Mouse (Mus musculus): ENCODE data around the gene Lamtor5. TPM values are rescaled to one million over a fixed set of nuclear protein-coding genes. Genes with fewer than 3 reads are reported as not detected.
A peak's percentile ranks its signal among the peaks of the same experiment; 100 is the strongest.

Gene Lamtor5
- polyA plus RNA-seq, 1 experiment from 2014 or later: 227 TPM

DNA sequence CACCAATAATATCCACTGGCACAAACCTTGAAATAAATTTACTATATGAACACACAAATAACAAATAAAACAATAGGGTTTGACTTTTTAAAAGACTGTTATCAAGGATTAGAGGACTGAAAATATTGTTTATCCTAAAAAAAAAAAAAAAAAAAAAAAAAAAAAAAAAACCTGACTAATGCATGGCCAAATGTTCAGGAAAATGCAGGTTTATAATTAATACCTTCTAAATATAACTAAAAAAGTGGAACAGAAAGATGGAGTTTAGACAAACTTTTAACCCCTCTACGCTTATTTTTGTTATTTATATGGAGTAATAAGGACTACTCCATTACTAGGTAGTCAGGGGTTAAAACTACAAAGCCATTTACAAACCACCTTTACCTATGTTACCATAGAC lies 47.8 kb downstream of the Lamtor5 start:
- Histone ChIP-seq H3K9me3 (no peaks in the 10 kb centered on the region), H3K4me1 (replicated peaks) (peaks cover 69% of the 10 kb centered on the region)

DNA sequence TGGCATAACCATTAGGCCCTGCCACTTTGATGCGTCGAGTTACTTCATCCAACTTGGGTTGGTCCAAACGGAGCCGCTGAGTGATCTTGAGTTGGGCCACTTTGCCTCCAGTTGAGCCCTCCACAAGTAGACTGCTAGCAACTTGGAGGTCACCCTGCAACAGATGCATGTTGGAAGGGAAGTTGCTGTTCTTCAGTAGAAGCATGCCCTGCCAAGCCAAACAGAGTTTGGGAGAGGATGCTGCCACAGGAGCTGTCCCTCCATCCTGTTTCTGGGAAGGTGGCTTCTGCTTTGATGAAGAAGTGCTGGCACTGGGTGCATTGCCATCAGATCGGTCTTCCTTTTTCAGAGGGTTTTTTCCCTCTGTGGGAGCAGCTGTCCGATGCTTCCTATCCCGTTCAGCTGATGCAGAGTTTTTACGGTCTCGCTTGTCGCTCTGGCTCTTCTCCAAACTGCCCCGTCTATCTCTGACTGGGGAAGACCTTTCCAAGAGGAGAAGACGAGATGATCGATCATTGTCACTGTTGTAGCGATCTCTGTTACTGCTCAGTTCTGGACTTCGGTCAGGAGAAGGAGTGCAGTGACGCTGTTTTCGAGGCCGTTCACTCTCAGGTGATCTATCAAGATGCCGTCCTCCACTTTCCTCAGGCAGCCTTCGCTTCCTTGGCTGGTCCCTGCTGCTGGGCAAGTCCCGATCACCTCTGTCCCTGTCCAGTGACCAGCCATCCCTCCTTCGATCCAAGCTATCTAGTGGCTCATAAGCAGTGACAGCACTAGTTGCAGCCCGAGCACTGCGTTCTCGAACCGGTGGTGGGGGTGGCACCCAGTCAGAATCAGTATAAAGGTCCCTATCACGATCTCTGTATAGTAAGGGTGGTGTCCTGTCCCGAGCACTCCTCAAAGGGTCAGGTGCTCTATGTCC lies 52.1 kb downstream of the Lamtor5 start:
- Histone ChIP-seq H3K27ac (replicated peaks) (no peak overlapping the region), H3K9me3 (no peaks in the 10 kb centered on the region), H3K4me2 (peak overlapping the region; percentile 98), H3K27me3 (no peaks in the 10 kb centered on the region), H3K4me3 (peak overlapping the region; percentile 93), H3K4me1 (replicated peaks) (peaks cover 50% of the 10 kb centered on the region), H3K9ac (peak overlapping the region; percentile 87), H3K36me3 (peaks cover 18% of the 10 kb centered on the region)
- ATAC-seq (ENCODE audit: low read depth): no peak
- 72% methylated on average over 28 of the region's 28 CpGs for WGBS

More for the DNA sequence above, 47.8 kb downstream of the Lamtor5 start:
- Histone ChIP-seq H3K4me2 (no peak overlapping the region), H3K4me3 (no peak overlapping the region), H3K27me3 (no peaks in the 10 kb centered on the region), H3K36me3 (peaks cover 33% of the 10 kb centered on the region), H3K9ac (no peak overlapping the region), H3K27ac (replicated peaks) (no peak overlapping the region)
- WGBS: 90% methylated on average over 1 of the region's 1 CpGs
- no peak for ATAC-seq (ENCODE audit: low read depth)

DNA sequence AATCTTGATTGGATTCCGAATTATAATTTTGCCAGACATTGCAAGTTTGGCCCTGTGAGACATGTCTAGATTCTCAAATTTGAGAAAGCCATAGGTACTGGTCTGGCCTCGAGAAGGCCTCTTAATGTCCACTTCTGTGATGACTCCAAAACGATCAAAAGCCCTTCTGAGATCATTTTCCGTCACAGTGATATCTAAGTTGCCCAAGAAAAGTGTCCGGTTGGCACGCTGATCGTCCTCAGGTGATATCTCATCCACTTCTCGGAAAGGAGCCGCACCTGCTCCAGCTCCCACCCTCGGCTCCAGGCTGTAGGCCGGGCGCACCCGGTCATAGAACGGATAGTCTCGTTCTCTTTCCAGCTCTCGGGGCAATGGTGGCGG lies 53.1 kb downstream of the Lamtor5 start:
- Histone ChIP-seq H3K9me3 (no peaks in the 10 kb centered on the region), H3K9ac (peak overlapping the region; percentile 87), H3K4me2 (peak overlapping the region; percentile 98), H3K27me3 (no peaks in the 10 kb centered on the region), H3K4me1 (replicated peaks) (peaks cover 45% of the 10 kb centered on the region), H3K27ac (replicated peaks) (peak overlapping the region; percentile 92), H3K4me3 (peak overlapping the region; percentile 93), H3K36me3 (peaks cover 14% of the 10 kb centered on the region)
- 23% methylated on average over 17 of the region's 17 CpGs for WGBS
- no peak for ATAC-seq (ENCODE audit: low read depth)

DNA sequence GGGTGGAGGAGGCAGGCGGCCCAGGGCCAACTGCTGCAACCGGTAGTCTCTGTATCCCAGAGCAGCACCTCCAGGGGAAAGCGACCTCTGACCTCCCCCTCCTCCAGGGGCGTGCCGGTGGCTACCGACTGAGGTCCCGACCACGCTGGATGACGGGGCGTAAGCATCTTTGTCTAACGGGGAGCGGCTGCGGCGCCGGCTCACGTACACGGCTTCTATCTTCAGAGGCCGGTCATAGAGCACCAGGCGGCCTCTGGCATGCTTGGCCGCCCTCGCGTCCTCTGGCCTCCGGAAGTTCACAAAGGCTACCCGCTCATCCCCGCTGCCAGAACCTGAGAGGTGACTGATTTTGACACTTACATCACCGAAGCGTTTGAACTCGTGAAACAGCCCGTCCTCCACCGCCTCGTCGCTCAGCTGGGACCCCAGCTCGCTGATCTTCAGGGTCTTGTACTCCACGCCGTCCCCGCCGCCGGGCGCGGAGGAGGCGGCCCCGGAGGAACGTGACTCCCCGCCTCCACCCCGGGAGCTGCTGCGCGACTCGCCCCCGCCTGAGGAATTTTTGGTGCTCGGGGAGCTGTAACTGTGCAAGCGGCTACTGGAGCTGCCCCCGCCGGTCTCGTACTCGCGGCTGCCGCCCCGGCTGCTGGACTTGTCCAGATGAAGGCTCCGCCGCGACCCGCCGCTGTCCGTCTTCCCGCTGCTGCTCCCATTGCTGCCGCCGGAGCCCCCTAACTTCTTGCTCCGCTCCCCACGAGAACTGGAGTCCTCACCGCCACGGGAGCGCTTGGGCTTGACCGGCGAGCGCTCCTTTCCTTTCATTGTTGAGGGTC lies 53.7 kb downstream of the Lamtor5 start:
- peak overlapping the region; percentile 87 for H3K9ac ChIP-seq
- H3K4me1 ChIP-seq (replicated peaks): peaks cover 44% of the 10 kb centered on the region
- peak; percentile 9 for ATAC-seq (ENCODE audit: low read depth)
- peak overlapping the region; percentile 92 for H3K27ac ChIP-seq (replicated peaks)
- peak overlapping the region; percentile 98 for H3K4me2 ChIP-seq
- no peaks in the 10 kb centered on the region for H3K9me3 ChIP-seq
- H3K27me3 ChIP-seq: no peaks in the 10 kb centered on the region
- H3K36me3 ChIP-seq: peaks cover 14% of the 10 kb centered on the region
- H3K4me3 ChIP-seq: peak overlapping the region; percentile 93
- WGBS: under 1% methylated on average over 75 of the region's 75 CpGs

GRCm38 (mm10) chr3:107332960-107333380 lies 54.3 kb downstream of the Lamtor5 start:
- H3K36me3 ChIP-seq: peaks cover 14% of the 10 kb centered on the region
- peak overlapping the region; percentile 95 for H3K27ac ChIP-seq (replicated peaks)
- H3K9me3 ChIP-seq: no peaks in the 10 kb centered on the region
- peak overlapping the region; percentile 98 for H3K4me2 ChIP-seq
- H3K4me3 ChIP-seq: peak overlapping the region; percentile 93
- H3K9ac ChIP-seq: peak overlapping the region; percentile 87
- ATAC-seq (ENCODE audit: low read depth): peak; percentile 98
- no peaks in the 10 kb centered on the region for H3K27me3 ChIP-seq
- peaks cover 44% of the 10 kb centered on the region for H3K4me1 ChIP-seq (replicated peaks)
- under 1% methylated on average over 37 of the region's 37 CpGs for WGBS

Other genes starting within 250 kb of the Lamtor5 start
- gene Kcna3, start 242.7 kb upstream of the Lamtor5 start, polyA plus RNA-seq (2015; fragmentation: Nextera tagmentation; extraction: Ambion mirVana): 2.8 and 3.9 TPM in 2 replicates
- 1.5 and 1.9 TPM in 2 replicates for gene Kcna2, start 177.7 kb upstream of the Lamtor5 start, polyA plus RNA-seq (2015; fragmentation: Nextera tagmentation; extraction: Ambion mirVana)
- gene Kcna10, start 95.8 kb upstream of the Lamtor5 start, polyA plus RNA-seq (2015; fragmentation: Nextera tagmentation; extraction: Ambion mirVana): not detected in 2 replicates
- gene Cym, start 57.1 kb upstream of the Lamtor5 start, polyA plus RNA-seq (2015; fragmentation: Nextera tagmentation; extraction: Ambion mirVana): 0.27 and 1.2 TPM in 2 replicates
- gene A630076J17Rik, start 48.2 kb upstream of the Lamtor5 start, polyA plus RNA-seq (2015; fragmentation: Nextera tagmentation; extraction: Ambion mirVana): not detected in 2 replicates
- not detected in 2 replicates for gene Prok1, start 39.2 kb upstream of the Lamtor5 start, polyA plus RNA-seq (2015; fragmentation: Nextera tagmentation; extraction: Ambion mirVana)
- gene Slc16a4, start 12.4 kb downstream of the Lamtor5 start, polyA plus RNA-seq (2015; fragmentation: Nextera tagmentation; extraction: Ambion mirVana): 1.9 and 2.0 TPM in 2 replicates
- gene Rbm15, start 54.8 kb downstream of the Lamtor5 start, polyA plus RNA-seq (2015; fragmentation: Nextera tagmentation; extraction: Ambion mirVana): 8.4 TPM in 2 replicates
- 1.8 TPM in 2 replicates for gene Kcnc4, start 180.7 kb downstream of the Lamtor5 start, polyA plus RNA-seq (2015; fragmentation: Nextera tagmentation; extraction: Ambion mirVana)
- 8.1 and 8.7 TPM in 2 replicates for gene Slc6a17, start 239.2 kb downstream of the Lamtor5 start, polyA plus RNA-seq (2015; fragmentation: Nextera tagmentation; extraction: Ambion mirVana)

Measured in neural tube, embryonic 13.5 days (tissue).